Mouse (Mus musculus) embryo, embryonic 9.5 days (tissue): ENCODE results near the gene Agr2.

Source experiments
- DNase-seq: peaks from one replicate; pipeline ENCODE4 v3.0.0-alpha.2; 2017; ENCODE audit errors: extremely low spot score

The Agr2 gene

DNA sequence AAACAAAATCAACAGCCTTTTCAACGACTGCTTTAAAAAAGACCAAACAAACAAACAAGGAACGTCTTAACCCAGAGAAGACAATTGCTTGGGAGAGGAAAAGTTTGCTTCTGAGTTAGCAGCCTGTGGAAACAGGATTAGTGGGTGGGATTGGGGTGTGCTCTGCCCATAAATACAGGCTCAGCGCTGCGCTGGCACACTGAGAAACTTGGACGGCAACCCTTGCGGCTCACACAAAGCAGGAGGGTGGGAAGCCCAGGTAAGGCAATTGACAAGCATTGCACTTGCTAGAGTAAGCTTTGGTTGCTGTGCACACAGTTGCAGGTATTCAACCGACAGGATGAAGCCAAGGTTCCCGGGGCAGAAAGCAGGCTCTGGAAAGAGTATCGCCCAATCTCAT, at the start of gene Agr2:
Gene Agr2, plus strand, starts transcription at position 197 of the 400 bp plus-strand sequence.
- DNase-seq: no peak

DNA sequence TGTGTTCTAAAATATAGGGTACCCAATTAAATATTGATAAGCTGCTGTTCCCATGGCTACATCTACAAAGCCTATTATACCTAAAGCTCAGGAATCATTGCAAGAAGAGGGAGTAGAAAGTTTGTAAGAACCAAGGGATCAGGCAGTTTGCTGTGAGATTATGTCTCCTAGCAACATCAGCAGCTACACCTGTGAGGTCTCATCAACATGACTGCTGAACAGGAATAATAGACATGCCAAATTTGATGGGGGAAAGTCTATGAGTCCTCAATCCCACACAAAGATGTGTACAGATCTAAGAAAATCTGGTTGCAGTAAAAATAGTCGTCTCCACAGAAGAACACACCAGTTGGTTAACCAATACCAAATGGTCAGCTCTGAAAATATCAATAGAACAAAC, 41.0 kb upstream of the Agr2 start:
- DNase-seq: no peak

DNA sequence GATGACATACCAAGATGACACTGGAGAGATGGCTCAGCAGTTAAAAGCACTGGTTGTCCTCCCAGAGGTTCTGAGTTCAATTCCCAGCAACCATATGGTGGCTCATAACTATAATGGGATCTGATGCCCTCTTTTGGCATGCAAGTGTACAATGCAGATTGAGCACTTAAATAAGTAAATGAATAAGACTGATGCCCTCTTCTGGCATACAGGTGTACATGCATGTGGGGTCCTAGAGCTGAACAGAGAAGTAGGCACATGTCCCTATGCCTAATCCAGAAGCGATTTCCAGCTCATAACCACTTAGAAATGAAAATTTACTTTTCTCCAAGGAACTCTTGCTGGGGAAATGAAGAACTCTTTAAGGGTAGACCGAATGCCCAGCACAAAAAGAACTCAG, 35.5 kb upstream of the Agr2 start:
- DNase-seq: no peak

DNA sequence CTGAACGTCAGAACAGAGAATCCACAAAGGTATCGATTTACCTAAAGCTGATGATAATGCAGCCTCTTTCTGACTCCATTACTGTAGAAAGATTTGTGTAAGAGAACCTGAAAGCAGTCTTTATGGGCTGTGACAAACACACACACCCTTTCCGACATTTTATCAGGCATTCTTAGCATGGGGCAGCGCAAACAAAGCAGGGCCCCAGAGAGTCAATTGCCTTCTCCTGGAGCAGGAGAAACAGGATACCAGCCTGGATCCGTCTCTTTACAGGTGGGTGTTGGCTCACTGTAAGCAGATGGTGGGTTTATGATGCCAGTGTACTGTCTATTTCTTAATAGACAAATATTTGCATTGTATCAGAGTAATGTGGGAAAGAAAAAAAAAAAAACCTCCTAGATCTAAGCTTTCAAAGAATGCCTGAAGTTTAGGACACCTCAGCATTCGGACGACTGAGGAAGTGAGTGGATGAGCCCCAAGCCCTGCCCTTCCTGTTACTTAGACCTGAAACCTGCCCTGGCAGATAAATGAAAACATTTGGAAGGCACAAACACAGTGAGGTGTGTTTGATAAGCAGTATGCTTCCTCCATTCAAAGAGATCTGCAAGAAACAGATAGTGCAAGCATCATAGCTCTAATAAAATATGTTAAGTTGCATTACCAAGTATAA, 26.5 kb upstream of the Agr2 start:
- no peak for DNase-seq

GRCm38 (mm10) chr12:35966768-35967141, 26.0 kb upstream of the Agr2 start:
- no peak for DNase-seq

- no peak for DNase-seq
These were observed 16.8 kb upstream of the Agr2 start for GRCm38 (mm10) chr12:35975898-35976297.

DNA sequence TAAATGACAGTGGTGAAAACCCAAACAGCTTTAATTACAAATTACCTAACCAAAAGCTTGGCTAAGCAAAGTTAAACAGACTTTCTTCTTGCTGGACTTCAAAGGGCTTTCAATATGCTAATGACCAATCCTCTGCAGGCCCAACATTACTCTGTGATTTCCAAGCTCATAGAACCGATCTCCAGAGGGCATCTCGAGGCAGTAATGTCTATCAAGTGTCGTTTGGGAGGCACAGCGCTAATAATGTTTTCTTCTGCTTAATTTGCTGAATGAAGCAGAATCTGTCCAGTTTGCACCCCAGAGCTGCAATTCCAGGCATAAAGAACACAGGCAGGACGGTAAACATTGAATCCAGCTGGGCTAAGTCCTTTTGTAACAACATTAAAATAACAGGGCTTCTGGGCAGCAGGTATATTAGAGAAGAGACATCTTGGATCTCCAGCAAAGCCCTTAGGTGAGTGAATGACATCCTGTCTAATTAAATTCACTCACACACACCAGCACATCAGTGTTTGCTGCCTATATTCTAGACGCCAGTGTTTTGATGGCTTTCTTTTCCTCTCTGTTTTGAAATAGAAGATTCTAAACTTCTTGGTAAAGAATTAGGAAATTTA, 15.0 kb upstream of the Agr2 start:
- DNase-seq: no peak

GRCm38 (mm10) chr12:35979625-35980024, 13.1 kb upstream of the Agr2 start:
- no peak for DNase-seq

GRCm38 (mm10) chr12:35981732-35982360, 10.9 kb upstream of the Agr2 start:
- DNase-seq: peak; percentile 47

DNA sequence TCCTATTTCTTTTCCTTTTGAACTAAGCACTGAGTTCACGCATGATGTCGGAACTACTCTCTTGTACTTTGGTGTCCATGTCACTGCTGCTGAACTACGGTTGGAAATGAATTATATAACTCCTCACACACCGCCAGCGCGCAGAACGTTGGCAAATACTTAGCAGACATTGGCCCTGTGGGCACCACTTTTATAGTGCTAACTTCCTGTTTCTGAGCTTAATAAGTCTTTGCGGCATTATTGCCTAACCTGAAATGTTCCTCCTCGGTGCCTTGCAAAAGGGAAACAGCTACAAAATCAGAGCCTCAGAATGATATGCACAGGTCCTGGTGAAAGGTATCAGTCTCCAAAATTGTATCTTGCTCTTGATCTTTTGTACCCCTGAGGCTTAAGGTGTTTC, 9.2 kb upstream of the Agr2 start:
- no peak for DNase-seq

- no peak for DNase-seq
These were observed 8.0 kb upstream of the Agr2 start for GRCm38 (mm10) chr12:35984743-35985142.

DNA sequence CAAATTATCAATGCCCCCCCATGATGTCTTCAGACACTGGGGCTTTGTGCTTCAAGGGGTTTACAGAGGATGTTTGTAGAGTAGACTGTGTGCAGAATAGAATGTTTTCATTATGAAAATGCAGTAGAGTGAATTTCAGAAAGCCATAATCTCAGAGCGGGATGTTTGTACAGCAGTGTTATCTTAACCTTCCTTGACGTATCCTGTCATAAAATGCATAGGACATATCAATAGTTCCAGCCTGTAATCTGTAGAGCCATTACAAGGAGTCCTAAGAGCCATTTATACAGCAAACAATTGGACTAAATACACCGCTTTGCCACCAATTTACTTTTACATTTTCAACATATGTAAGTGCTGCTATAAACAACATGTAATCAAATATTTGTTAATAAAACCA, 876 bp downstream of the Agr2 start:
- DNase-seq: no peak

GRCm38 (mm10) chr12:35994098-35994497, 1.4 kb downstream of the Agr2 start:
- no peak for DNase-seq

DNA sequence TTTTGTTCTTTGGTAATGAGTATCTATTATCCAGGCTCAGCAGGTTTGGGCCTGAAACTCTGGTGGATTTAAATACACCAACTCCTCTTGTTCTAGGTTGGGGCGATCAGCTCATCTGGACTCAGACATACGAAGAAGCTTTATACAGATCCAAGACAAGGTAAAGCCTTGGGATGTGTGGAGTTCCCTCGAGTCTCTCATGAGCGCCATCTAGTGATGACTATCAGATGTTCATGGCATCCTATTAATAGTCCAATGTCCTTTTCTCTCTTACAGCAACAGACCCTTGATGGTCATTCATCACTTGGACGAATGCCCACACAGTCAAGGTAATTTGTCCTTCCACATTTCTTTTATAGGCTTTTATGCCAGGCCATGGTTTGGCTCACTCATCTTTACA, 3.1 kb downstream of the Agr2 start:
- peak; percentile 58 for DNase-seq

- no peak for DNase-seq
These were observed 12.0 kb downstream of the Agr2 start for GRCm38 (mm10) chr12:36004714-36005113.

DNA sequence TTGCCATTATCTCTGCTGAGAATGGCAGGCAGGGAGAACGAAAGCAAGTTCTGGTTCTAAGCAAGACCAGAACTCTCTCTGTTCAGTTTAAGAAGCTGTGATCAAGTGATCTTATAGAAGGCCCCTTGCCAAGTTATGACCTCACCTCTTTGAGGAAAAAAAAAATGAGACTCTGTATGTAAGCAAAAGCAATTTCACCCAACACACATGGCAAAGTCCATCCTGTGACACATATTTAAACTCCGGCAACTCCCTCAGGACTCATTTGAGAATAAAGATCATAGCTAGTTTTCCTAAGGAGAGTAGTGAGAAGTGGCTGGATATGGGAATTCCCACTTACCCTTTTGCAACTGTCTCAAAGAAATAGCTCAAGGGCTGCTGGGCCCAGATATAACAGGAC, 14.9 kb downstream of the Agr2 start:
- no peak for DNase-seq

GRCm38 (mm10) chr12:36008364-36009047, 15.8 kb downstream of the Agr2 start:
- DNase-seq: no peak

- DNase-seq: no peak
These were observed 20.7 kb downstream of the Agr2 start for GRCm38 (mm10) chr12:36013216-36013910.

DNA sequence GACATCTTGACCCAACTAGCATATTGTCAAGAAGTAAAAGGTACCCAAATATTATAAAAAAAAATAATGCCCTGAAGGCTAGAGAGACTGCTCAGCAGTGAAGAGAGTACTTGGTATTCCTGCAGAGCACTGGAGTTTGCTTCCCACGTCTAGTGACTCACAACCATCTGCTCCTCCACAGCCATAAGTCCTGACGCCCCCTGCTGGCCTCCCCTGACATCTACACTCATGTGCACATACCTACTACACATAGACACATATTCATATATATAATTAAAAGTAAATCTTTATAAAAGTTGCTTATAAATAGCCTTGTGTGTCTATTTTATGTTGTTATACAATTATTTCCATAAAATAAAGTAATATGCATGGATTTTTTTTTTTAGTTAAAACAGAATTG, 25.1 kb downstream of the Agr2 start:
- no peak for DNase-seq

DNA sequence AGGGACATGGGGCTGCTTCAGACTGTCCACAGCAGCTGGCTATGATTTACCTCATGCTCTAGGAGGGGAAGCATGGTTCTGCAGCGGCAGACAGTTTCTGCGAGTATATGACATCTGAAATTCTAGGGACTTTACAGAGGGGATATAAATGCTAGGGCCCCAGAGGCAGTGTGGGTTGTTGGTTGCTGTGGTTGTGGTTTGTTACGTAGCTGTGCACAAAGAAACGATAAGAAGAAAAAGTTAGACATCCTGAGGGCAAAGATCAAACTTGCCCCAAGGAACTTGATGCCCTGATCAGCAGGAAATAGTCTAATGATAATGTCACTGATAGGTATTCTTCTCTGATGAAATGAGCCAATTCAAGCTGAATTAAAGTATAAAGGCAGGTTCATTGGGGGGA, 26.9 kb downstream of the Agr2 start:
- no peak for DNase-seq

GRCm38 (mm10) chr12:36020081-36020480, 27.4 kb downstream of the Agr2 start:
- no peak for DNase-seq

GRCm38 (mm10) chr12:36020710-36021109, 28.0 kb downstream of the Agr2 start:
- no peak for DNase-seq
